Mouse (Mus musculus) cerebellum, adult 2 months (tissue): ENCODE measurements around the gene Cmah.

Experiments
- CTCF ChIP-seq: fragments of 200-500 bp; IDR thresholded peaks from 2 replicates; pipeline ENCODE4 v1.5.1; 2011; ENCODE audit warnings: low read depth, mild to moderate bottlenecking, control low read depth, low read length, moderate library complexity, borderline replicate concordance; ENCODE audit not compliant: insufficient read depth
- POLR2A ChIP-seq: fragments of 200-500 bp; IDR thresholded peaks from 2 replicates; pipeline ENCODE4 v1.6.1; 2011; ENCODE audit warnings: low read length, control low read depth, borderline replicate concordance; ENCODE audit not compliant: insufficient read depth

DNA sequence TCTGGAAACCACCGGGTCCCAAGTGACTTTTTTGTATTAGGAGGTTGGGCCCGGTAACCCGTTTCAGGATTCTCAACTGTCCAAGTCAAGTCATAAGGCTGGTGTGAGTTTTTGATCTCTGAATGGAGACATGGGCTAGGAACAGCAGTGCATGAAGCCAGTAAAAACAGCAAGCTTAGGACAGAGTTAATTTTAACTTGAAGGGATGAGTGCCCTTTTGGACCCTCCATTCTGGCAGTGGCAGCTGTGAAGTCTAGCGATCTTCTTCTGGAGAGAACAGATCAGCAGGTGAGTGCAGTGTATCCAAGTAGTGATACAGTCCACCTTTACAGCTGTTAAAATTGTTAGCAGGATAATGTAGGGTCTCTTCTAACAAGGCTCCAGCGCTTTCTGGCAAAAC lies at the start of gene Cmah:
- TF ChIP-seq CTCF, result no peak
- TF ChIP-seq POLR2A, result no peak
